Mouse (Mus musculus) brain, embryonic 14.5 days (tissue): Measurements from ENCODE around the gene Gm42669. TPM values are rescaled to one million over a fixed set of nuclear protein-coding genes. Genes with fewer than 3 reads are reported as not detected.

Experiments
- DNase-seq: peaks from one replicate; pipeline ENCODE4 v3.0.0-alpha.2; 2011; ENCODE audit warnings: low read depth
- CTCF ChIP-seq: fragments of 200-500 bp; IDR thresholded peaks from 2 replicates; pipeline ENCODE4 v1.5.1; 2012; ENCODE audit warnings: inconsistent platforms, mild to moderate bottlenecking, moderate library complexity, borderline replicate concordance; ENCODE audit not compliant: insufficient read depth, insufficient read length; ENCODE audit errors: extremely low read depth
- POLR2A ChIP-seq: fragments of 200-500 bp; IDR thresholded peaks from 2 replicates; pipeline ENCODE4 v1.6.1; 2012; ENCODE audit warnings: mild to moderate bottlenecking, inconsistent platforms, borderline replicate concordance; ENCODE audit not compliant: poor library complexity, insufficient read depth, insufficient read length, severe bottlenecking; ENCODE audit errors: extremely low read depth
- polyA plus RNA-seq: library from polyadenylated mRNA; depleted of rRNA; stranded (reverse); fragments of >200 nt; gene quantifications from 2 replicates; pipeline ENCODE4 v1.2.3, GENCODE M21; 2012; rRNA removed

The Gm42669 gene
- polyA plus RNA-seq, 1 experiment, result 0.33 TPM

- TF ChIP-seq POLR2A (no peak), CTCF (peak; percentile 85; the same call in 1 of the 2 replicates)
Measured at GRCm38 (mm10) chr5:107611224-107611623, 103.8 kb downstream of the Gm42669 start.

DNA sequence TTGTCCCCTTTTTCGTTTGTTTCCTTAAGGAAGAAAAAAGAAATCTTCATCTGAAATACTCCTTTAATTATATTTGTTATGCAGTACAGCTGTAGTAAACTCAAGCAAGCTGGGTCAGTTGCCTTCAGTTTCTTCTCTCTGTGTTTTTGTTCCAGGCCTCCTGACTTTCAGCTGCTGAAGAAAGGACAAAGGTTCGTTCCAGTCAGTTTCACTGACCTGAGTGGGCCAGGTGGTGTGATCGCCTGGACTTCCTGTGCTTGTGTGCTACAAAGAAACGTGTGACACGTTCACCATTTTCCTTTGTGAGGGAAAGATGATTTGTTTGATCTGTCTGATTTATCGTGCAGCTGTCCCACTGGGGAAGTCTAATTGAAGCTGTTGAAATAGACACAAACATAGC lies 110.6 kb downstream of the Gm42669 start:
- no peak for DNase-seq
- no peak for TF ChIP-seq CTCF
- TF ChIP-seq POLR2A, result no peak

More at GRCm38 (mm10) chr5:107611224-107611623, 103.8 kb downstream of the Gm42669 start:
- peak; percentile 78 for DNase-seq

DNA sequence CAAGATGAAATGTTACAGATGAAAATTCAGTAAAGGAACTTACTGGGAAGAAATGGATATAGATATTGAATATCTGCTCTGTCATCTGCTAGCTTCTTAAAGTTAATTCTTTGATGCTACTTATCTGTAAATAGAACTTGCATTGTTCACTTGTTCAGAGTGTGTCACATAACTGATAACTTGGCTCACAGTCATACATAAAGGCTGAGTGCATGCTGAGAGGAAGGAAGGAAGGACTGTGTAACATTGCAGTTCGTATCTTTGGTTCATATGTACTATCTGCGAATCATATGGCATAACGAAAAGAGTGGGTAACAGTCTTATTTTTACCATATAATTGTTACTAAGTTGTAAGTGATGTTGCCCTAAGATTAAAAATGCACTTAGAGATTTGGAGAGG lies 113.9 kb downstream of the Gm42669 start:
- DNase-seq, result no peak
- TF ChIP-seq POLR2A (no peak), CTCF (no peak)

Other genes with a start within 250 kb of the Gm42669 start
- 2.4 and 5.2 TPM in 2 replicates for gene Tgfbr3, start 218.0 kb upstream of the Gm42669 start, polyA plus RNA-seq
- gene Brdt, start 176.5 kb upstream of the Gm42669 start, polyA plus RNA-seq, result 3.0 and 3.6 TPM in 2 replicates
- gene Ephx4, start 104.9 kb upstream of the Gm42669 start, polyA plus RNA-seq, result 1.7 and 2.7 TPM in 2 replicates
- not detected in 2 replicates for gene Lpcat2b, start 76.1 kb upstream of the Gm42669 start, polyA plus RNA-seq
- 13.0 and 15.2 TPM in 2 replicates for gene Btbd8, start 69.6 kb upstream of the Gm42669 start, polyA plus RNA-seq
- 0.10 TPM in 2 replicates for gene 1700028K03Rik, start 27.1 kb downstream of the Gm42669 start, polyA plus RNA-seq
- gene Rpap2, start 89.8 kb downstream of the Gm42669 start, polyA plus RNA-seq, result 11.5 and 12.3 TPM in 2 replicates
- 16.0 and 18.3 TPM in 2 replicates for gene Glmn, start 90.3 kb downstream of the Gm42669 start, polyA plus RNA-seq
- gene Gfi1, start 218.4 kb downstream of the Gm42669 start, polyA plus RNA-seq, result 0.10 and 0.11 TPM in 2 replicates